Mouse (Mus musculus): ENCODE measurements around the gene Guca1b.
A peak's percentile ranks its signal among the peaks of the same experiment; 100 is the strongest.

- TF ChIP-seq CTCF (IDR thresholded peaks at IDR 0.05; ENCODE audit: control insufficient read depth, insufficient read depth, insufficient read length), result peak; percentile 42
- no peak for TF ChIP-seq MYOD1 (IDR thresholded peaks at IDR 0.05; ENCODE audit: control insufficient read depth, insufficient read length, low read depth)
- no peak for TF ChIP-seq CEBPB (IDR thresholded peaks at IDR 0.05; ENCODE audit: low read depth)
- TF ChIP-seq MAX (IDR thresholded peaks at IDR 0.05), result no peak
- no peak for TF ChIP-seq FOSL1 (IDR thresholded peaks at IDR 0.05; ENCODE audit: insufficient read depth, low read length, poor library complexity, severe bottlenecking)
- no peak for TF ChIP-seq USF1 (IDR thresholded peaks at IDR 0.05; ENCODE audit: low read depth)
- TF ChIP-seq MYOG (IDR thresholded peaks at IDR 0.05; ENCODE audit: control insufficient read depth, extremely low read depth, insufficient read length), result no peak
Observed at GRCm38 (mm10) chr17:47371451-47371850, 13.7 kb upstream of the Guca1b start.

All from C2C12 (cell line).